Mouse (Mus musculus): Measurements from ENCODE around the gene Prr14l. TPM values are rescaled to one million over a fixed set of nuclear protein-coding genes. Genes with fewer than 3 reads are reported as not detected.

The Prr14l gene
- polyA plus RNA-seq, 1 experiment from 2014 or later: 16.9 TPM

Other genes starting within 250 kb of the Prr14l start
- 29.1 and 30.5 TPM in 2 replicates for gene Yes1, start 243.1 kb downstream of the Prr14l start, polyA plus RNA-seq (2015; fragmentation: Nextera tagmentation; extraction: Ambion mirVana)
- gene Pisd, start 68.6 kb downstream of the Prr14l start, polyA plus RNA-seq (2015; fragmentation: Nextera tagmentation; extraction: Ambion mirVana): 59.0 and 60.9 TPM in 2 replicates
- not detected in 2 replicates for gene Gm20671, start 27.1 kb downstream of the Prr14l start, polyA plus RNA-seq (2015; fragmentation: Nextera tagmentation; extraction: Ambion mirVana)
- 22.2 and 23.4 TPM in 2 replicates for gene Depdc5, start 9.4 kb upstream of the Prr14l start, polyA plus RNA-seq (2015; fragmentation: Nextera tagmentation; extraction: Ambion mirVana)
- 362 and 371 TPM in 2 replicates for gene Ywhah, start 164.6 kb upstream of the Prr14l start, polyA plus RNA-seq (2015; fragmentation: Nextera tagmentation; extraction: Ambion mirVana)
- gene Slc5a1, start 250.0 kb upstream of the Prr14l start, polyA plus RNA-seq (2015; fragmentation: Nextera tagmentation; extraction: Ambion mirVana): 2.0 and 2.2 TPM in 2 replicates

Data from embryonic facial prominence, embryonic 15.5 days (tissue).